Mouse (Mus musculus) liver, postnatal 0 days (tissue): ENCODE results near the gene Mpg.

Experiments
- CTCF ChIP-seq: sonication (generic); IDR thresholded peaks from 2 replicates; pipeline ENCODE4 v1.5.1; 2016; ENCODE audit warnings: antibody characterized with exemption, low read depth
- EP300 ChIP-seq: IDR thresholded peaks from 2 replicates; pipeline ENCODE4 v1.6.1; 2016; ENCODE audit warnings: antibody characterized with exemption, low read depth, mild to moderate bottlenecking

- TF ChIP-seq CTCF = no peak
- no peak for TF ChIP-seq EP300
Measured at GRCm38 (mm10) chr11:32196727-32197126, 29.6 kb upstream of the Mpg start.
